Mouse (Mus musculus) myocyte (in vitro differentiated cells): ENCODE measurements around the gene Csn1s2a.

Experiments
- MAX ChIP-seq: IDR thresholded peaks from one replicate; pipeline ENCODE4 v1.6.1; 2011; ENCODE audit warnings: low read depth, mild to moderate bottlenecking, control low read depth
- MYOD1 ChIP-seq, 3 experiments: IDR thresholded peaks; one replicate each; pipeline ENCODE4 v1.6.1; 2011; ENCODE audit warnings: control low read depth in 2 of 3, low read depth in 2 of 3, mild to moderate bottlenecking in 2 of 3, moderate library complexity in 1 of 3; ENCODE audit not compliant: insufficient read length in 2 of 3, control insufficient read depth in 1 of 3
- POLR2A ChIP-seq: IDR thresholded peaks from one replicate; pipeline ENCODE4 v1.6.1; 2011; ENCODE audit warnings: low read depth, mild to moderate bottlenecking, control low read depth, moderate library complexity; ENCODE audit not compliant: insufficient read length

GRCm38 (mm10) chr5:87782731-87783130 is 8.4 kb downstream of the Csn1s2a start:
- TF ChIP-seq MYOD1 (IDR thresholded peaks at IDR 0.05; ENCODE audit: control insufficient read depth in 1 of 3, insufficient read length in 2 of 3, low read depth in 2 of 3), result no peak
- no peak for TF ChIP-seq POLR2A
- TF ChIP-seq MAX, result no peak
